ENCODE assay signal across 10 mouse cellular contexts in the genomic region with DNA sequence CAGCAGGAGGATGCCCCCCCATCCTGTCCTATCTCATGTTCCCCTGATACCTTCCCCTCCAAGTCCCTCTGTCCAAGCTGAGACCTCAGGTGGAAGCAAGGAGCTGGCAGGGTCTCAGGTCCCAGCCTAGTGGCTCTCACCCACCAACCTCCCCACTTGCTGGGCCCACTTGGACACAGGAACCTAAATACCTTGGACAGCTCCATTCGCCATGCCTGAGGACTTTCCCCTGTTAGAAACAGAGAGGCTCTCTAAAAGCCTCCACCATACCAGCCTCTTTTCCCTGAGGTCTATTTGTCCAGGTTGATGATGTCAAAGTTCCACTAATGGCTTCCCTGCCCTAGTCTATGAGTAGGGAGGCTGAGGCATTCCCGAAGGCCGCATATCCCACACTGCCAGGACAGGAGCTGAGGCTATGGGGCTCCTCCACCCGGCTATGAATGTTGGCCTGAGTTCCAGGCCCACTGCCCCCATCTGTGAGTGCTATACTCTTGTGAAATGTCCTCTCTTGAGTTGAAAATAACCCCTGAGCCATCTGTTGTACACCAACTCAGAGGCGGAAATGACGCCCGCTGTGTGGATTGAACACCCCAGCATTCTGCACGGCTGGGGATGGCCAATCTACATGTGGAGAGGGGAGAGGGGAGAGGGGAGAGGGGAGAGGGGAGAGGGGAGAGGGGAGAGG.
DNase-seq lines count a peak whose midpoint lies in the region; ATAC-seq and TF ChIP-seq lines count a peak whose summit lies in the region.
"Had no signal": no experiment of that assay in that cellular context is flagged by ENCODE, and none has a peak within 500 bp of the region (broad histone marks: within the 10 kb centered on the region; RNA-seq: fewer than 3 reads in every experiment).

No protein-coding gene starts in this region.

- no peaks in the 10 kb centered on the region for H3K4me1 ChIP-seq in midbrain, embryonic 11.5 days (ENCODE audit: control insufficient read depth, insufficient read depth, low read length)
- 0 out of 2 replicates have a peak, but pooled peaks cover 3% of the 10 kb centered on the region for H3K4me1 ChIP-seq in midbrain, postnatal 0 days (ENCODE audit: insufficient read depth, low read length)
- no peaks in the 10 kb centered on the region for H3K4me1 ChIP-seq in embryonic facial prominence, embryonic 11.5 days (ENCODE audit: control insufficient read depth, insufficient read depth, low read length)

- H3K4me2 ChIP-seq in midbrain, embryonic 11.5 days = no peak overlapping the region
- no peak overlapping the region for H3K4me2 ChIP-seq in midbrain, postnatal 0 days (ENCODE audit: low read depth, low read length, poor library complexity, severe bottlenecking)
- H3K4me2 ChIP-seq in embryonic facial prominence, embryonic 11.5 days (ENCODE audit: low read depth, low read length) = no peak overlapping the region

- no peak for DNase-seq in frontal cortex, postnatal 14 days (ENCODE audit: low spot score in 2 of 2)
- DNase-seq in midbrain, embryonic 11.5 days (ENCODE audit: low spot score, missing footprints) = peak; percentile 41
- no peak for DNase-seq in midbrain, postnatal 0 days (ENCODE audit: low spot score)
- DNase-seq in embryonic facial prominence, embryonic 11.5 days (ENCODE audit: low spot score) = peak; percentile 67
- peak; percentile 53 to 65 for DNase-seq in right cerebral cortex, postnatal 10 days (ENCODE audit: low spot score in 2 of 2)
- DNase-seq in lung, postnatal 10 days = no peak
- no peak for DNase-seq in heart, adult 18-20 months
- DNase-seq: gastrocnemius, postnatal 14 days had no signal

- no peaks in the 10 kb centered on the region for H3K36me3 ChIP-seq in midbrain, embryonic 11.5 days (ENCODE audit: control insufficient read depth, insufficient read depth, low read length)
- no peaks in the 10 kb centered on the region for H3K36me3 ChIP-seq in midbrain, postnatal 0 days (ENCODE audit: insufficient read depth, low read length)
- H3K36me3 ChIP-seq in embryonic facial prominence, embryonic 11.5 days (replicated peaks; ENCODE audit: control insufficient read depth, insufficient read depth, low read depth, low read length) = no peaks in the 10 kb centered on the region

- H3K9me3 ChIP-seq in midbrain, embryonic 11.5 days (ENCODE audit: control insufficient read depth, low read length) = no peaks in the 10 kb centered on the region
- no peaks in the 10 kb centered on the region for H3K9me3 ChIP-seq in midbrain, postnatal 0 days (ENCODE audit: low read length)
- no peaks in the 10 kb centered on the region for H3K9me3 ChIP-seq in embryonic facial prominence, embryonic 11.5 days (replicated peaks; ENCODE audit: control insufficient read depth, low read length)

- H3K27ac ChIP-seq in midbrain, embryonic 11.5 days (ENCODE audit: low read depth, low read length) = no peak overlapping the region
- no peak overlapping the region for H3K27ac ChIP-seq in midbrain, postnatal 0 days (ENCODE audit: low read depth, low read length)
- no peak overlapping the region for H3K27ac ChIP-seq in embryonic facial prominence, embryonic 11.5 days (replicated peaks; ENCODE audit: low read depth, low read length)
- H3K27ac ChIP-seq: liver, embryonic 14.5 days had no signal

- no peak for TF ChIP-seq CTCF in midbrain, postnatal 0 days (IDR thresholded peaks at IDR 0.05)

- no peak overlapping the region for H3K9ac ChIP-seq in midbrain, embryonic 11.5 days (ENCODE audit: low read length)
- no peak overlapping the region for H3K9ac ChIP-seq in midbrain, postnatal 0 days (replicated peaks; ENCODE audit: low read length, poor library complexity, severe bottlenecking)
- H3K9ac ChIP-seq in embryonic facial prominence, embryonic 11.5 days (replicated peaks; ENCODE audit: low read length) = no peak overlapping the region
- H3K9ac ChIP-seq: liver, embryonic 14.5 days had no signal

- 92% methylated on average over 7 of the region's 8 CpGs for WGBS in midbrain, embryonic 11.5 days
- WGBS in midbrain, postnatal 0 days = 77% methylated on average over 7 of the region's 8 CpGs
- 78% methylated on average over 8 of the region's 8 CpGs for WGBS in embryonic facial prominence, embryonic 11.5 days

- no peak overlapping the region for H3K4me3 ChIP-seq in midbrain, embryonic 11.5 days (ENCODE audit: low read depth, low read length)
- H3K4me3 ChIP-seq in midbrain, postnatal 0 days (ENCODE audit: low read depth, low read length) = no peak overlapping the region
- H3K4me3 ChIP-seq in embryonic facial prominence, embryonic 11.5 days (ENCODE audit: low read depth, low read length) = no peak overlapping the region

- no peaks in the 10 kb centered on the region for H3K27me3 ChIP-seq in midbrain, embryonic 11.5 days (ENCODE audit: control insufficient read depth, insufficient read depth, low read length)
- H3K27me3 ChIP-seq in midbrain, postnatal 0 days (ENCODE audit: insufficient read depth, low read length) = no peaks in the 10 kb centered on the region
- H3K27me3 ChIP-seq in embryonic facial prominence, embryonic 11.5 days (ENCODE audit: control insufficient read depth, insufficient read depth, low read length) = no peaks in the 10 kb centered on the region

- peak; percentile 39 for ATAC-seq in frontal cortex, adult (ENCODE audit: low TSS enrichment)
- ATAC-seq in midbrain, embryonic 11.5 days (ENCODE audit: low FRiP score) = no peak
- ATAC-seq in midbrain, postnatal 0 days (ENCODE audit: low FRiP score) = no peak
- ATAC-seq in embryonic facial prominence, embryonic 11.5 days (replicated peaks; ENCODE audit: insufficient number of reproducible peaks, low FRiP score, low TSS enrichment, low read depth) = no peak

Comparison
In these comparisons a context has a peak if more than half of its experiments do, and no peak if none do; other contexts are left out.
1. DNase-seq: peak in midbrain, embryonic 11.5 days (single experiment), embryonic facial prominence, embryonic 11.5 days (single experiment) and right cerebral cortex, postnatal 10 days (2 of 2); none in frontal cortex, postnatal 14 days (0 of 2), midbrain, postnatal 0 days (single experiment), lung, postnatal 10 days (single experiment) and heart, adult 18-20 months (0 of 2).